Mouse (Mus musculus): Measurements from ENCODE around the gene Rb1. TPM values are rescaled to one million over a fixed set of nuclear protein-coding genes. Genes with fewer than 3 reads are reported as not detected.

The Rb1 gene
- 10 to 100 TPM; 31.1 to 33.1 TPM for total RNA-seq (2021)

DNA sequence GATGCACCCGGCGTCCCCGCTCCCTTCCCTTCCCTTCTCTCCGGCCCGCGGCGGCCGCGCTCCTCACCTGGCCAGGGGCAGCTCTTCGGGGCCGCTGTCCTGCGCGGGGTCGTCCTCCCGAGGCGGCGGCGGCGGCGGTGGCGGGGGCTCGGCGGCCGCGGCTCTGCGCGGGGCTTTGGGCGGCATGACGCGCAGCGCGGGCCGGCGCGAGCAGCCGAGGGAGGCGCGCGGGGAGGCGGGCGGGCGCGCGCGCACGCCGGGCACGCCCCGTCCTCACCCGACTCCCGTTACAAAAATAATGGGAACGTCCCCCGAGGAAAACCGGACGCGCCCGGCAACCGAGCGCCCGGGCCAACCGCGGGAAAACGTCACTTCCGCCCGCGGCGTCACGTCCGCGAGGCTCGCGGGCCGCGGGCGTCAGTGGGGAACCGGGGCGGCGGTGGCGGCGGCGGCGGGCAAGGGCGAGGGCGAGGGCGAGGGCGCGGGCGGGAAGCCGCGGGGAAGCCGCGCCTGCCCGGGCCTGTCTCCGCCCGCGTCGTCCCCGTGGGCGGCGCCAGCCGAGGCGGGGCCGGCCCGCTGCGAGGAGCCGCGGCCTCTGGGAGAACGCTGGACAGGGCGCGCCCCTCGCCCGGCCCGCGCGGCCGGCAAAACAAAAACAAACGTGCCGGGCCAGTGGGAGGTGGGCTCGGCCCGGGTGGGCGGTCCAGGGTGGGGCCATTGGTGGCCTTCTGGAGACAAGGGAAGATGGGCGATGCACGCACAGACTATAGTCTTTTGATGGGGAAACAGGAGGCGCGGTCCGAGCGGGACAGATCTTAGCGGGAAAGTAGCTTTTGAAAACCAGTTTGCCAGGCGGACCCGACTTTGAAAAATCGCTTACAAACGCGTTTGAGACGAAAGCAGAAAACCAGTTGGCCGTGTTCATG lies at the start of gene Rb1:
Rb1 (minus strand) TSS at position 367 of the 926 bp plus-strand sequence.
- intact Hi-C loops (cut with DNase I) = loop anchor here (5.0 kb wide), 2 partner anchors 62 to 152 kb away; partner anchors contain the start of gene Itm2b

DNA sequence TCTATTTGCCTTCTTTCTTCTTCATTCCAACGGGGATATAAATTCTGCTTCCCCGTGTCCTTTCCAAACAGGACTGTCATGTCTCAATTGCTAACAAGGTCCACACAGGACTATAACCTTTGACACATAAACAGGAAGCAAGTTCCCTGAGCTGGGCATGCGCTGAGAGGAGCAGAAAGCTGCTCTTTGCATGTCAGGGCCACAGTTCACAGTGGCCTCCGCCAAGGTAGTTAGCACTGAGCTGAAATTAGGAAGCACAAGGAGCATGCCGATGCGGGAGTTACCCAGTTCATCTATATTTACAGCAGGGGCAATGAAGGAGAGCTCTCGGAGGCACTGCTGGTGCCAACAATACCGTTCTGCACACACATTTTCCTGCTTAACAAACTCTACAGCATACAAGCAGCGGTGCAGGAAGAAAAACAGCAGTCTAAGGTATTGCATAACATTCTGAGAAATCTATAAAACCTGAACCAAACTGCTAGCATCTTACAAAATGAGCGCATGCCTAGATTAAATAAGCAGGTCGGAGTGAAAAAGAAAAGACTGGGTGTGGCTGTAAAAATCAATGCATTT lies 48.8 kb upstream of the Rb1 start:
- intact Hi-C loops (cut with DNase I) = no loop called here
- no peak for DNase-seq (ENCODE audit: low spot score in 2 of 2)

More for the DNA sequence above, at the start of gene Rb1:
- DNase-seq (ENCODE audit: low spot score in 2 of 2) = peak; percentile 75 to 84

DNA sequence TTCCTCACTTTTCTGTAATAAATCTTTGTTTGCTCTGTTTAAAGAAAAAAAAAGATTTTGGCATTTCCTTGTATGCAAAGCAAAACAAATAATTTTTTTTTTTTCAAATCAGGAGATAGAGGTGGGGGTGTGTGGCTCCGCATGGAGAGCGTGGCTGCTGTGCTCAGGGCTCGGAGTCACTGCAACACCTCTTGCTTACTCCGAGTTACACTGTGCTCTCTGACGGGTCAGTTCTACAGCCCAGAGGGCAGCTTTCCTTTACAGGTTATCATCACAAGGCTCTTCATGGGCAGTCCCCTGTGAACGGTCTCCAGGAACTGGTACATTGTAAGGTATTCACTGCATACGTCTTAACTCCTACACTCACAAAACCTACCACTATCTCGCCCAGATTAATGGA lies 48.0 kb upstream of the Rb1 start:
- no peak for DNase-seq (ENCODE audit: low spot score in 2 of 2)
- intact Hi-C loops (cut with DNase I) = no loop called here

DNA sequence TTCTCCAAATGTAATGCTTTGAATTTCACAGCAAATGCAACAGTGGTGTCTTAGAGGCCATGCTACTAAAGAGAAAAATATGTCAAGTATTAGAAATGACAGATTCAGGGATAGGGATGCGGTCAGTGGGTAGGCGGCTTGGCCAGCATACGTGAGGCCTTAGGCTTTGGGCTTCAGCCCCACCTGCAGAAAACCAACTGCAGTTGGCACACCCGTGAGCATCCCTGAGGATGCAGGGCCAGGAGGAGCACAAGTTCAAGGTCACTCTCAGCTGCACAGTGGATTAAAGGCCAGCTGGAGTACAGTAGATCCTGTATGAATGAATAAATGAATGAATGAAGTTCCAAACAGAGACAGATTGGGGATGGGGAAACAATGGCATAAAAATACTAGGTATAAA lies 47.4 kb upstream of the Rb1 start:
- intact Hi-C loops (cut with DNase I) = no loop called here
- DNase-seq (ENCODE audit: low spot score in 2 of 2) = no peak

DNA sequence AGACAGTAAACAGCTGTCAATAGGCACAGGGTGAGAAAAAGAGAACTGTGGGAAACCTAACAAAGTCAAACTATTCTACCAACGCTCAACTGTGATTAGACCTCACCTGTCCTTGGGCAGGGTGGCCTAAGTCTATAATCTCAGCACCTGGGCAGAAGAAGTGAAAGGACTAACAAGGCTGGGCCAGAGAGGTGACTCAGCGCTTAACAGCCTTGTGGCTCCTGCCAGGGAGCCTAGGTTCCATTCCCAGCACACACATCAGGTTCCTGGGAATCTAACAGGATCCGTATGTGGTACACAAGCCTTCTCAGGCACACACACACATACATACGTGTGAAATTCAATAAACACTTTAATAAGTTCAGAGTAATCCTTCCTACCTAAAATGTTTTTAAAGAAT lies 46.0 kb upstream of the Rb1 start:
- intact Hi-C loops (cut with DNase I) = no loop called here
- DNase-seq (ENCODE audit: low spot score in 2 of 2) = no peak

DNA sequence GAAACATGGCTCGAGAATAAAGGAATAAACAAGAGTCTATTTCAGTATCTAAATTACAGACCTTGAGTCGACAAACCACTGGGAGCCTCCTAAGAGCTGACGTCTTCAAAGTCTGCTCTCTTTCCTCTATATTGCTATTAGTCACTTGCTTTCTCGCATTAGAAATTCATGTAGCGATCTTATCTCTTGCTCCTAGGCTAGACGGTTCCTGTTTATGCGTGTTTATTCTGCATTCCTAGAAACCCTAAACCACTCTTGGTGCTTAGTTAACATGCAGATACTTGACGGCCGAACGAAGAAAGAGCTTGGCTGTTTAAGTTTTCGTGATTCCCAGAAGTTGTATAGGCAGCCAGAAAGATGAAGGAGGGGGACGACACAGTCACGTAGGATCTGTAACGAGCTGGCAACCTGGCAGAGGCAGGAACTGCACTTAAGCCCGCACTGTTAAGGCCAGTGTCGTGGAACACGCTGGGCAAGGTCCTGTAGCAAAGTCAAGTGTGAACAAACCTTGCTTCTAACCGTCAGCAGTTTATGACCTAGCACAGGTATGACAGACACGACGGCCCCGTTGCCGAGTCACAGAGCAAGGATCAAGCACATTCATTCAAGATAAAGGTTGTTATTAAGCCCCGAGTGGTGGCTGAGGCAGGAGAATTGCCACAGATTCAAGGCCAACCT lies 45.2 kb upstream of the Rb1 start:
- no peak for DNase-seq (ENCODE audit: low spot score in 2 of 2)
- intact Hi-C loops (cut with DNase I) = no loop called here

DNA sequence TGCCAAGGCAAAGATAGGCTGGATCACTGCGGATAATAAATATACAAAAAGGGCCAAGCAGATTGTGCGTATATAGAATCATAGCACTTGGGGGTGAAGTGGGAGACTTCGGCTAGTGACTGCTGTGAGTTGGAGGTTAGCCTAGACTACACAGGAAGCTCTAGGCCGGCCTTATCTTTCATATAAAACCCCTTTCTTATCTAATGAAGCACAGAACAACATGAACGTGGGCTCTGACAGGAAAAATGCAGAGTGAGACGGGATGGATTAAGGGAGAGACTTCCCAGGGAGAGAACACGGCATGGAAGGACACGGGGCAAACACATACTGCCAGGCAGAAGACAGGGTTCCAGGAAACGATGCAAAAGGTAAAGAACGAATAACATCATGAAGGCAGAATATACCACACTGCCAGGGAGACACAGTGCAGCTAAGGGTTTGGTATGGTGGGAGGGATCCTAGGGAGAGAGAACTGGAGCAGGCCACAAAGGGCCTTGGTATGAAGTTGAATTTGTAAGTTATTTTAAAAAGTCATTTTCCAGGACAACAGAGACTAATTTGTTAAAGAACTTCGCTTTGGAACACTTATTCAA lies 44.6 kb upstream of the Rb1 start:
- intact Hi-C loops (cut with DNase I) = no loop called here
- no peak for DNase-seq (ENCODE audit: low spot score in 2 of 2)

DNA sequence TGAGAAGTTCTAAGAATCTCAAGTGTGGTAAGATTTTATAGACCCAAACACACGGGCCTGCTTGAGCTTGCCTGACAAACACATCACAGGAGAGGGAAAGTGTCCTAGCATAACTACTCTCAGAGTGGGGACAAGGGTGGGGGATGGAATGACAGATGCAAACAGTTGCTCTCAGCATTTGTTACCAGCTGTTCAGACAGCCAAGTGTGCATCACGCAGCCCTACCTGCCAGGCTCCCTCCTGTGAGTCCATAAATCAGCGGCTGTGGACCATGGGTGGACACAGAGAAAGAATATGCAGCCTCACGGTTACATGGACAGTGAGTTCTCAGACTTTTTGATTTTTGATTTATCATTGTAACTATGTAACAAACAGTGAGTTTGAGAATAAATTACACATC lies 44.0 kb upstream of the Rb1 start:
- intact Hi-C loops (cut with DNase I) = no loop called here
- no peak for DNase-seq (ENCODE audit: low spot score in 2 of 2)

DNA sequence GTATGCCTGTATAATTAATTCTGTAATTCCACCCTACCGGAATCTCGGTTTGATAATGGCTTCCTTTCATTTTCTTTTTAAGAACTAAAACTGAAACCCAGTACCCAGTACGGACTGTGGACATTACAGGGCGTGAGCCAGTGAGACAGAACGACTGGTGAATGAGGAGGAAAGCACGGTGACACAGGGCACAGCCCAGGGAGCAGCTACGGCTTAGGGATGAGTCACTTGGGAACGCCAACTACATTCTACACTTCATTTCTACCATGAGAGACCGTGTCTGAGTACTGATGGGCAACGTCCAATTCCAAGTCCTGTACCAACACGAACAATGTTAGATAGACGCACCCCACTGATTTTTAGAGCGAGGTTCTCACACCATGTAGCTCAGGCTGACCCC lies 43.3 kb upstream of the Rb1 start:
- DNase-seq (ENCODE audit: low spot score in 2 of 2) = no peak
- intact Hi-C loops (cut with DNase I) = no loop called here

DNA sequence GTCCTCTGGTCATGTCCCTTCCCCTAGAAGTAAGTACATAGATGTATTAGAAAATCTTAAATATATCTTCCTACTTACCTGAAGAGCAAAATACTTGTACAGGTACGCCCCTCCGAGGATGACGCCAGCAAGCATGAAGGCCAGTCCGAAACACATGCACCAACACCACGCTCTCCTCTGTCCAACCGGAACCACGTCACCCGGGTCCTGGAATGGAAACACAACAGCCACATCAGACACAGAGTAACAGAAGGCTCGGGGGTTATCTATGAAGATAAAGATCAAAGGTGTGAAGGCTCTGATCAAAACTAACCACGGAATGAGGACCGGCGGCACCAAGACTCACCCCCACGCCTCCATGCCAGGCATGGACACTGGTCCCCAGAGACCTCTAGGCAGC lies 42.6 kb upstream of the Rb1 start:
- intact Hi-C loops (cut with DNase I) = no loop called here
- DNase-seq (ENCODE audit: low spot score in 2 of 2) = no peak

DNA sequence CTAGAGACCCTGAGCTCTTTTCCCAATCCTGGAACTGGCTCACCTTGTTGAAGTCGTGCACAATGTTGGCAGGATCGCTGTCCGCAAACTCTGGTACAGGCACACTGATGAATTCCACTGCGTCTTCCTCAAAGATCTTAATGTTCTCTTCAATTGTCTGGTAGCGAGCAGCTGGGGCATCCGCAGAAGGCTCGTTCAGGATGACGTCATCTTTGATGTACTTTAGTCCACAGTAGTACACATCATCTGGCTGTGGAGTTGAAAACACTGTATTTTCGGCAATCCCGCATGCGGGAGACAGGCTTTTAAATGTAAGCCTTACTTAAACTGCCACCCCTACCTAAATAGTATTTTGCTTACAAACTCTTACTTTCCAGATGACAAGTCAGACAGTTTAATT lies 40.7 kb upstream of the Rb1 start:
- peak in 1 of 2 experiments; percentile 48 for DNase-seq (ENCODE audit: low spot score in 2 of 2)
- intact Hi-C loops (cut with DNase I) = no loop called here

DNA sequence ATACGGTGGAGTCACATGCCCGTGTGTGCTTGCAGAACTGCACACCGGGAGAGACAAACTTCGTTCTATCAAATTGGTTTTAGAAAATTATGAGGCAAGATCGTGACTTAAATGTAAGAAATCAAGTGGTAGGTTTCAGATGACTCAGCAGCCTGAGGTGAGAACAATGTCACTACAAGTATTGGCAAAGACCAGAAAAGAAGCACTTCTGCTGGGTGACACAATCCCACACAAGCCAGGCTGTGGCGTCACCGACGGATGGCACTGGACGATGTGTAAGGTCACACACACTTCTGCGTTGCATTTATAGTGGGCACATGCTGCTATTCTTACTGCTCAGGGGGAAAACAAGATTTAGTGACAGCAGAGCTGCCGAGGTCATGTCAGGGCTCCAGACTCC lies 38.2 kb upstream of the Rb1 start:
- intact Hi-C loops (cut with DNase I) = no loop called here
- DNase-seq (ENCODE audit: low spot score in 2 of 2) = no peak

DNA sequence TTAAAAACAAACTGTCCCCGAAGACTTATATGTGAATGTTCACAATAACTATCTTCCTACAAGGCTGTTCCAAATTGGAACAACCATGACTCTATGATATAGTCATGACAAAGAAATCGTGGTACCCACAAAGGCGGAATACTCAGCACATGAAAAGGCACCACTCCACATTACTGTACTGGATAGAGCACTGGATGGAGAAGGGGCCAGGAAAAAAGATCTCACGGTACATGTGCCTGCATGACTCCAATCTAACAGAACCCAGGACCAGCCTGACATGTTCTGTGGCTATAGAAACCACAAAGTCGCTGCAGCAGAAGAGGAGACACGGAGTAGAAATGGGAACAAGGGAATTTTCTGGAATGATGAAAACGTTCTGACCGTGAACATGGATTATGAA lies 29.1 kb upstream of the Rb1 start:
- no peak for DNase-seq (ENCODE audit: low spot score in 2 of 2)

DNA sequence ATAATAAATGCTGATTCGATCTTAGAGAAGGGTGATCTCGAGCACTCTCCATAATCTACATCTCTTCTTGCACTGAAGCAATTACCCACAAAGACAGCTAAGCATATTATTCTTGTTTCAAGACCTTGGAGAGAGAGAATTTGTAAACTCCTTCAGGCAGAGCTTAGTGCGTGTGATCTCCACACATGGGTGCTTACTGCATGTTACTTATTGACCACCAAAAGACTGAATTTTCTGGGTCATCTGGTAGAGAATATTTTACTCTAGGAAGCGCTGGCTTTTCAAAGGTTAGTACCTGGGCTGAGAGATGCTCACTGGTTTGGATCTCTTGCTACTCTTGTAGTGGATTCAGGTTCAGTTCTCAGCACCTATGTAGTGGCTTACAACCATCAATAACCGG lies 25.5 kb upstream of the Rb1 start:
- intact Hi-C loops (cut with DNase I) = no loop called here
- no peak for DNase-seq (ENCODE audit: low spot score in 2 of 2)

More for the DNA sequence above, 29.1 kb upstream of the Rb1 start:
- intact Hi-C loops (cut with DNase I) = no loop called here

DNA sequence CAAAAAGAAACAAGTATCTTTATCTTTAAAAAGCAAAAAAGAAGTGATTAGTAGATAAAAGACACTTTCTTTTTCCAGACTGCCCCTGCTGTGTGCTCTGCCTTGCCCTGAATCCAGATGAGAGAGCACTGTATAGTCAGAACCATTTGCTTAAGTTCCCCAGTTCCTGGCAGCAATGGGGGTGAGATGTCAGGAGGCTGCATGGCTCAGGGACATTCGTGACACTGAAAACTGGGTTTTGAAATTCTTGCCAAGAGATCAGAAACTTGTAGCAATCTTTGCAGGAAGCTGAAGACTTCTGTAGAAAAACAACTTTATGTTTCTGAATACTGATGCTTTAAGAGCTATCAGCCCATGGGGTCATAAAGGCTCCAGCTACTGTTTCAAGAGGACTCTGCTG lies 24.4 kb upstream of the Rb1 start:
- no peak for DNase-seq (ENCODE audit: low spot score in 2 of 2)
- intact Hi-C loops (cut with DNase I) = no loop called here

DNA sequence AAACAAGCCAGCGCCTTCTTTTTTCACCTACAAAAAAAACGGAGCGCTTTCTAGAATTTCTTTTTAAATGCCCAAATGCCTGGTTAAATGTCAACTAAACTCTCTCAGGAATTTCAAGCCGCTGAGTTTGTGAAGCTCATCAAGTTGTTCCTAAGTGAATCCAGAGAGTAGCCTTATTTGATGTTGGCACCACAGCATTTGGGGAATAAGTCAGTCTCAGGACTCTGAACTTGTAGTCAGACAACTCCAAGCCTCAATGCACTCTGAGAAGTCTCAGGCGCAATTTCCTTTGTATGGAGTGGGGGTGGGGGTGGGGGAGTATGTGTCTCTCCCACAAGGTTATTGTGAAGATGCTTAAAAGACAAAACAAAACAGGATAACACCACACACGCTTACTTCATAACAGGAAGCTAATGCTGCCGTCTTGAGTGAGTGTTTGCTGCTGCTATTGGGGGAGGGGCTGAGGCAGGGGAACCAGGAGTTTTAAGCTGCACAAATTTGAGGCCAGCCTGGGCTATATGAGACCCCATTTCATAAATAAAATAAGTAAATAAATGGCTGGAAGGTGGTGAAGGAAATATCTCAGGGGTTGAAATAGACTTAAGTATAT lies 23.5 kb upstream of the Rb1 start:
- DNase-seq (ENCODE audit: low spot score in 2 of 2) = no peak
- intact Hi-C loops (cut with DNase I) = no loop called here

DNA sequence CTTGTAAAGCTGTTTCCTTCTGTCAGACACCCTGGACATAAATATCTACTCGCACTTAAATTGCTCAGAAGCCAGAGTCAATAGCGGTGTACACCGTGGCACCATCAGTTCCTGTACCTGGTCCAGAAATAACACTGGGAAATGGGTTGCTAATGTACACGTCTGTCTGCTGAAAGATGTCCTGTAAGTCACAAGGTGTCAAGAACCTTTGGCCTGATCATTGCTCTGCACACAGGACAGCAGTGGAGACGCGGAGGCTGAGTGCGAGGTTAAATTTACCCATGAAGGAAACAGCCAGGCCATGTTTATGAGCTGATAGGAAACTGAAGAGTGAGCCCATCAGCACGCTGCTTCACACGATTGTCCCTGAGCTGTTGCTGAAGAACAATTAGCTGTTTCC lies 21.7 kb upstream of the Rb1 start:
- DNase-seq (ENCODE audit: low spot score in 2 of 2) = no peak
- intact Hi-C loops (cut with DNase I) = no loop called here

DNA sequence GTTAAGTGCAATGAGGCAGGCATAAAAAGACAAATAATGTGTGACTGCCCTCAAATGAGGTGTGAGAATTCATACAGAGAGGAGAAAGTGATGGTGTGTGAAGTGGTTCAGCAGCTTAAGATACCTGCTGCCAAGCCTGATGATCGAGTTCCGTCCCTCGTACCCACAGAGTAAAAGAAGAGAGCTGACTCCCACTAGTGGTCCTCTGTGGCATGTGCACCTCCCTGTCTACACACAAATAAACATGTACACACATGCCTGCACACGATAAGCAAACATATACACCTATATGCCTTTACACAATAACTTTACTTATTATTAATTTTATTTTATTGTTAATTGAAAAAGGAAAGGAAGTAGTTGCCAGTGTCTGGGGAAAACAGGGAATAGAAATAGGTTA lies 20.0 kb upstream of the Rb1 start:
- no peak for DNase-seq (ENCODE audit: low spot score in 2 of 2)
- intact Hi-C loops (cut with DNase I) = no loop called here

DNA sequence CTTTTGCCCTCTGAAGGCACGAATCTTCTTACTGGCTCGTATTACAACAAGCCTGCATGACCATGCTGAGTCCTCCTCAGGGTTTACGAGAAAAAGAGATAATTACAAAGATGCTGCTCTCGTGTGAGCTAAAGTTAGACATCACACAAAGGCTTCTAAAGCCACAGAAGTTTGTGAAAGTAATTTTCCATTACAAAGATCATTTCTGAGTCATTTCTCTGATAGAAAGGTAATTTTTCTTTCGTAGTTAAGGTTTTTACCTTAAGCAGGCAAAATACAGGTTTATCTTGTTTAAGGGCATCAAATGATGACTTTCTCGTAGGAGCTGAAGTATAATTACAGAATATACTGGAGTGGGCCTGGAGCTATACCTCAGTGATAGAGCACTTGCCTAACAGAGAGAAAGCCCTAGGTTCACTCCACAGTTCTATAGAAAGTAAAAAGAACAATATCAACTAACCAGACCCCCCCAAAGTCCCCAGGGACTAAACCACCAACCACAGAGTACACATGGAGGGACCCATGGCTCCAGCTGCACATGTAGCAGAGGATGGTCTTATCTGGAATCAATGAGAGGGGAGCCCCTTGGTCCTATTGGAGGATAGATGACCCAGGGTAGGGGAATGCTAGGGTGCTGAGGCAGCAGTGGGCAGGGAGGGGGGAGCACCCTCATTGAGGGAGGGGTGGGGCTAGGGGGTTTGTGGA lies 14.6 kb upstream of the Rb1 start:
- no peak for DNase-seq (ENCODE audit: low spot score in 2 of 2)
- intact Hi-C loops (cut with DNase I) = no loop called here

All from left cerebral cortex, postnatal 25 days (tissue).